Mouse (Mus musculus) liver, embryonic 13.5 days (tissue): Measurements from ENCODE around the gene Dntt. TPM values are rescaled to one million over a fixed set of nuclear protein-coding genes. Genes with fewer than 3 reads are reported as not detected.

Experiments
- ATAC-seq: fragments of 200-750 bp; cut with Nextera tagmentation; 2 replicates; pipeline ENCODE4 v1.8.0; 2017; ENCODE audit warnings: low read depth, mild to moderate bottlenecking, moderate number of reproducible peaks, moderate library complexity
- DNase-seq: peaks from one replicate; pipeline ENCODE4 v3.0.0; 2022
- H3K27ac ChIP-seq: fragments of 300-500 bp; sonication (generic); 2 replicates; pipeline ENCODE4 v1.5.1; 2015; ENCODE audit warnings: moderate library complexity, mild to moderate bottlenecking, inconsistent platforms
- H3K27me3 ChIP-seq: fragments of 300-500 bp; sonication (generic); 2 replicates; pipeline ENCODE4 v1.6.1; 2015; ENCODE audit warnings: mild to moderate bottlenecking, inconsistent platforms
- H3K36me3 ChIP-seq: fragments of 300-500 bp; sonication (generic); 2 replicates; pipeline ENCODE4 v1.6.1; 2015; ENCODE audit warnings: mild to moderate bottlenecking, inconsistent platforms
- H3K4me1 ChIP-seq: fragments of 300-500 bp; sonication (generic); replicated peaks from 2 replicates; pipeline ENCODE4 v1.6.1; 2015; ENCODE audit warnings: inconsistent platforms
- H3K4me2 ChIP-seq: fragments of 300-500 bp; sonication (generic); 2 replicates; pipeline ENCODE4 v1.6.1; 2015; ENCODE audit warnings: inconsistent platforms, mild to moderate bottlenecking, moderate library complexity
- H3K4me3 ChIP-seq: fragments of 300-500 bp; sonication (generic); replicated peaks from 2 replicates; pipeline ENCODE4 v1.5.1; 2015; ENCODE audit warnings: mild to moderate bottlenecking, inconsistent platforms
- H3K9ac ChIP-seq: fragments of 300-500 bp; sonication (generic); 2 replicates; pipeline ENCODE4 v1.6.1; 2015; ENCODE audit warnings: mild to moderate bottlenecking, inconsistent platforms
- H3K9me3 ChIP-seq: fragments of 300-500 bp; sonication (generic); replicated peaks from 2 replicates; pipeline ENCODE4 v1.6.1; 2016; ENCODE audit warnings: inconsistent platforms
- WGBS: fragments of 180-500 bp; shearing (Covaris S2); methylation state at CpG from one replicate; pipeline ENCODE4 v1.1.7; 2015; ENCODE audit not compliant: insufficient replicate concordance; 5-methylcytosine and 5-hydroxymethylcytosine counted together
- polyA plus RNA-seq: library from polyadenylated mRNA; unstranded; fragments of >200 nt; fragmentation: Nextera tagmentation; extraction: Ambion mirVana; gene quantifications from 2 replicates; pipeline ENCODE4 v1.2.1, GENCODE M21; 2015

Gene Dntt
- polyA plus RNA-seq, 1 experiment from 2014 or later: 0.07 TPM

- DNase-seq (no peak), ATAC-seq (no peak)
- no peaks in the 10 kb centered on the region for H3K9me3 ChIP-seq
- H3K4me3 ChIP-seq: no peak overlapping the region
- WGBS: 42% methylated on average over 7 of the region's 7 CpGs
- no peak overlapping the region for H3K27ac ChIP-seq
- H3K9ac ChIP-seq: no peak overlapping the region
- peaks cover 10% of the 10 kb centered on the region; the same call in 1 of the 2 replicates for H3K27me3 ChIP-seq
- no peaks in the 10 kb centered on the region for H3K36me3 ChIP-seq
- no peak overlapping the region for H3K4me2 ChIP-seq
- H3K4me1 ChIP-seq: peaks cover 38% of the 10 kb centered on the region
Observed at GRCm38 (mm10) chr19:40994911-40995310, 34.2 kb upstream of the Dntt start.

- no peak overlapping the region for H3K27ac ChIP-seq
- ATAC-seq (no peak), DNase-seq (no peak)
- H3K9ac ChIP-seq: no peak overlapping the region
- H3K36me3 ChIP-seq: no peaks in the 10 kb centered on the region
- no peaks in the 10 kb centered on the region for H3K9me3 ChIP-seq
- H3K4me2 ChIP-seq: no peak overlapping the region
- H3K4me1 ChIP-seq: peaks cover 40% of the 10 kb centered on the region
- 38% methylated on average over 21 of the region's 21 CpGs for WGBS
- no peak overlapping the region for H3K4me3 ChIP-seq
- H3K27me3 ChIP-seq: peaks cover 10% of the 10 kb centered on the region; the same call in 1 of the 2 replicates
Observed at GRCm38 (mm10) chr19:40995449-40996401, 33.4 kb upstream of the Dntt start.

GRCm38 (mm10) chr19:40996722-40997121 lies 32.4 kb upstream of the Dntt start:
- WGBS: 76% methylated on average over 6 of the region's 6 CpGs
- ATAC-seq (no peak), DNase-seq (no peak)
- no peaks in the 10 kb centered on the region for H3K9me3 ChIP-seq
- H3K4me1 ChIP-seq: peaks cover 40% of the 10 kb centered on the region
- no peak overlapping the region for H3K9ac ChIP-seq
- H3K4me3 ChIP-seq: no peak overlapping the region
- H3K36me3 ChIP-seq: no peaks in the 10 kb centered on the region
- peaks cover 10% of the 10 kb centered on the region; the same call in 1 of the 2 replicates for H3K27me3 ChIP-seq
- H3K4me2 ChIP-seq: no peak overlapping the region
- no peak overlapping the region for H3K27ac ChIP-seq

- 0 out of 2 replicates have a peak, but pooled peaks cover 9% of the 10 kb centered on the region for H3K9me3 ChIP-seq
- no peak overlapping the region for H3K9ac ChIP-seq
- peak overlapping the region; percentile 37 for H3K27ac ChIP-seq
- no peak for ATAC-seq
- no peak overlapping the region for H3K4me3 ChIP-seq
- peaks cover 35% of the 10 kb centered on the region for H3K4me1 ChIP-seq
- no peaks in the 10 kb centered on the region for H3K36me3 ChIP-seq
- WGBS: 27% methylated on average over 5 of the region's 5 CpGs
- no peak overlapping the region for H3K4me2 ChIP-seq
- no peak for DNase-seq
- peaks cover 10% of the 10 kb centered on the region; the same call in 1 of the 2 replicates for H3K27me3 ChIP-seq
Observed at GRCm38 (mm10) chr19:40998469-40999170, 30.5 kb upstream of the Dntt start.

GRCm38 (mm10) chr19:40999569-40999968 lies 29.5 kb upstream of the Dntt start:
- H3K4me1 ChIP-seq: peaks cover 30% of the 10 kb centered on the region
- H3K4me2 ChIP-seq: 0 out of 2 replicates have a peak overlapping the region, but pooled peaks have one; percentile 4
- WGBS: 36% methylated on average over 3 of the region's 3 CpGs
- 0 out of 2 replicates have a peak, but pooled peaks cover 9% of the 10 kb centered on the region for H3K9me3 ChIP-seq
- ATAC-seq: peak; percentile 99
- H3K36me3 ChIP-seq: no peaks in the 10 kb centered on the region
- H3K9ac ChIP-seq: no peak overlapping the region
- peak overlapping the region; percentile 37; the same call in 1 of the 2 replicates for H3K27ac ChIP-seq
- peak; percentile 46 for DNase-seq
- no peak overlapping the region for H3K4me3 ChIP-seq
- H3K27me3 ChIP-seq: peaks cover 10% of the 10 kb centered on the region; the same call in 1 of the 2 replicates

- DNase-seq (no peak), ATAC-seq (no peak)
- Histone ChIP-seq H3K9ac (no peak overlapping the region), H3K27ac (no peak overlapping the region), H3K27me3 (0 out of 2 replicates have a peak, but pooled peaks cover 5% of the 10 kb centered on the region), H3K9me3 (0 out of 2 replicates have a peak, but pooled peaks cover 9% of the 10 kb centered on the region), H3K36me3 (no peaks in the 10 kb centered on the region), H3K4me1 (peaks cover 13% of the 10 kb centered on the region), H3K4me3 (no peak overlapping the region), H3K4me2 (no peak overlapping the region)
- 66% methylated on average over 3 of the region's 3 CpGs for WGBS
Observed at GRCm38 (mm10) chr19:41003694-41004315, 25.3 kb upstream of the Dntt start.

- ATAC-seq (no peak), DNase-seq (no peak)
- H3K27ac ChIP-seq: no peak overlapping the region
- whole genome bisulfite sequencing: 38% methylated on average over 4 of the region's 4 CpGs
- 0 out of 2 replicates have a peak, but pooled peaks cover 5% of the 10 kb centered on the region for H3K27me3 ChIP-seq
- no peak overlapping the region for H3K9ac ChIP-seq
- H3K9me3 ChIP-seq: 0 out of 2 replicates have a peak, but pooled peaks cover 9% of the 10 kb centered on the region
- H3K4me3 ChIP-seq: no peak overlapping the region
- no peaks in the 10 kb centered on the region for H3K36me3 ChIP-seq
- no peak overlapping the region for H3K4me2 ChIP-seq
- no peaks in the 10 kb centered on the region for H3K4me1 ChIP-seq
Observed at GRCm38 (mm10) chr19:41006621-41007020, 22.5 kb upstream of the Dntt start.

- ATAC-seq: no peak
- DNase-seq: no peak
- Histone ChIP-seq H3K4me1 (no peaks in the 10 kb centered on the region), H3K36me3 (no peaks in the 10 kb centered on the region), H3K27ac (no peak overlapping the region), H3K4me2 (no peak overlapping the region), H3K4me3 (no peak overlapping the region), H3K9ac (no peak overlapping the region), H3K27me3 (0 out of 2 replicates have a peak, but pooled peaks cover 5% of the 10 kb centered on the region), H3K9me3 (0 out of 2 replicates have a peak, but pooled peaks cover 9% of the 10 kb centered on the region)
- WGBS: 34% methylated on average over 6 of the region's 6 CpGs
Observed at GRCm38 (mm10) chr19:41007326-41007725, 21.7 kb upstream of the Dntt start.

- H3K36me3 ChIP-seq: no peaks in the 10 kb centered on the region
- H3K4me2 ChIP-seq: no peak overlapping the region
- H3K4me1 ChIP-seq: no peaks in the 10 kb centered on the region
- H3K4me3 ChIP-seq: no peak overlapping the region
- 62% methylated on average over 4 of the region's 4 CpGs for WGBS
- no peak for ATAC-seq
- 0 out of 2 replicates have a peak, but pooled peaks cover 8% of the 10 kb centered on the region for H3K9me3 ChIP-seq
- peaks cover 9% of the 10 kb centered on the region; the same call in 1 of the 2 replicates for H3K27me3 ChIP-seq
- no peak overlapping the region for H3K27ac ChIP-seq
- DNase-seq: no peak
- H3K9ac ChIP-seq: no peak overlapping the region
Observed at GRCm38 (mm10) chr19:41007733-41008132, 21.3 kb upstream of the Dntt start.

- H3K4me1 ChIP-seq: no peaks in the 10 kb centered on the region
- H3K9me3 ChIP-seq: no peaks in the 10 kb centered on the region
- H3K27me3 ChIP-seq: peaks cover 18% of the 10 kb centered on the region
- H3K27ac ChIP-seq: no peak overlapping the region
- H3K9ac ChIP-seq: no peak overlapping the region
- H3K4me2 ChIP-seq: no peak overlapping the region
- no peak for ATAC-seq
- H3K36me3 ChIP-seq: no peaks in the 10 kb centered on the region
- no peak overlapping the region for H3K4me3 ChIP-seq
- no peak for DNase-seq
- 69% methylated on average over 5 of the region's 5 CpGs for WGBS
Observed at GRCm38 (mm10) chr19:41008674-41009395, 20.2 kb upstream of the Dntt start.
